Mouse (Mus musculus) retina, postnatal 7 days (tissue): ENCODE results near the gene Scgb1b19.
"Not testable (repeated sequence)": the region's sequence is repeated elsewhere in the genome, so short reads cannot be mapped to it uniquely, and the experiment has no call there.

Source experiments
- DNase-seq: peaks from one replicate; pipeline ENCODE4 v3.0.0-alpha.2; 2012; ENCODE audit warnings: low read depth, low spot score

Scgb1b19 gene

GRCm38 (mm10) chr7:33286991-33287390 is at the start of gene Scgb1b19:
Gene Scgb1b19, plus strand, starts transcription at chr7:33287291.
- not testable (repeated sequence) for DNase-seq

- not testable (repeated sequence) for DNase-seq
Measured at GRCm38 (mm10) chr7:33280238-33280637, 6.9 kb upstream of the Scgb1b19 start, which contains the start of gene Scgb2b19. Gene Scgb2b19, minus strand, starts transcription at chr7:33280338.
